Mouse (Mus musculus) megakaryocyte, adult 5-6 weeks (primary cell): ENCODE measurements around the gene Tctn1. TPM values are rescaled to one million over a fixed set of nuclear protein-coding genes. Genes with fewer than 3 reads are reported as not detected.

Source experiments
- total RNA-seq, 2 experiments: library from RNA; stranded (forward) in 1 of 2; stranded (reverse) in 1 of 2; fragments of 153-499, 151-499 nt in 1 of 2; fragments of 221-1000, 200-1000 nt in 1 of 2; gene quantifications; 2 replicates each; pipeline versions ENCODE4 v1.2.3 to v1.2.4; 2015 to 2017

Tctn1 gene
- total RNA-seq, 2 experiments from 2014 or later: 3.2 to 3.5 TPM

Other genes with a start within 250 kb of the Tctn1 start
- gene Cux2, start 214.4 kb downstream of the Tctn1 start, total RNA-seq (2015): 0.25 and 0.27 TPM in 2 replicates
- gene Cux2, start 214.4 kb downstream of the Tctn1 start, total RNA-seq (2017): 0.16 and 0.22 TPM in 2 replicates
- gene Myl2, start 163.5 kb downstream of the Tctn1 start, total RNA-seq (2015): 0.85 and 1.1 TPM in 2 replicates
- 3.4 and 6.4 TPM in 2 replicates for gene Myl2, start 163.5 kb downstream of the Tctn1 start, total RNA-seq (2017)
- gene Ccdc63, start 123.6 kb downstream of the Tctn1 start, total RNA-seq (2015): 1.1 and 1.8 TPM in 2 replicates
- gene Ccdc63, start 123.6 kb downstream of the Tctn1 start, total RNA-seq (2017): 1.3 and 3.5 TPM in 2 replicates
- gene Ppp1cc, start 106.2 kb downstream of the Tctn1 start, total RNA-seq (2015): 354 and 364 TPM in 2 replicates
- gene Ppp1cc, start 106.2 kb downstream of the Tctn1 start, total RNA-seq (2017): 189 and 193 TPM in 2 replicates
- 44.4 and 45.1 TPM in 2 replicates for gene Hvcn1, start 57.7 kb downstream of the Tctn1 start, total RNA-seq (2015)
- 51.2 and 59.3 TPM in 2 replicates for gene Hvcn1, start 57.7 kb downstream of the Tctn1 start, total RNA-seq (2017)
- gene Pptc7, start 19.9 kb upstream of the Tctn1 start, total RNA-seq (2015): 18.6 and 18.8 TPM in 2 replicates
- gene Pptc7, start 19.9 kb upstream of the Tctn1 start, total RNA-seq (2017): 19.9 and 22.0 TPM in 2 replicates
- gene Rad9b, start 89.8 kb upstream of the Tctn1 start, total RNA-seq (2015): 0.82 and 1.6 TPM in 2 replicates
- gene Rad9b, start 89.8 kb upstream of the Tctn1 start, total RNA-seq (2017): 1.5 and 2.6 TPM in 2 replicates
- 131 and 151 TPM in 2 replicates for gene Vps29, start 89.9 kb upstream of the Tctn1 start, total RNA-seq (2015)
- gene Vps29, start 89.9 kb upstream of the Tctn1 start, total RNA-seq (2017): 83.5 and 101 TPM in 2 replicates
- gene Gpn3, start 107.4 kb upstream of the Tctn1 start, total RNA-seq (2015): 27.0 and 32.5 TPM in 2 replicates
- 18.5 and 19.7 TPM in 2 replicates for gene Gpn3, start 107.4 kb upstream of the Tctn1 start, total RNA-seq (2017)
- gene Fam216a, start 107.9 kb upstream of the Tctn1 start, total RNA-seq (2015): 7.2 and 7.6 TPM in 2 replicates
- 9.4 and 10.5 TPM in 2 replicates for gene Fam216a, start 107.9 kb upstream of the Tctn1 start, total RNA-seq (2017)
- gene Arpc3, start 127.4 kb upstream of the Tctn1 start, total RNA-seq (2015): 319 and 422 TPM in 2 replicates
- gene Arpc3, start 127.4 kb upstream of the Tctn1 start, total RNA-seq (2017): 1,374 and 1,550 TPM in 2 replicates
- 16.0 and 16.4 TPM in 2 replicates for gene Anapc7, start 157.2 kb upstream of the Tctn1 start, total RNA-seq (2015)
- 18.3 and 28.9 TPM in 2 replicates for gene Anapc7, start 157.2 kb upstream of the Tctn1 start, total RNA-seq (2017)
- gene Atp2a2, start 237.8 kb upstream of the Tctn1 start, total RNA-seq (2015): 47.1 and 47.5 TPM in 2 replicates
- 65.0 and 65.8 TPM in 2 replicates for gene Atp2a2, start 237.8 kb upstream of the Tctn1 start, total RNA-seq (2017)